Mouse (Mus musculus) ES-Bruce4 (cell line): Measurements from ENCODE around the gene Arhgap18.

Source experiments
- CTCF ChIP-seq: IDR thresholded peaks from one replicate; pipeline ENCODE4 v1.8.1; 2011; ENCODE audit warnings: low read depth, low read length
- POLR2A ChIP-seq: IDR thresholded peaks from one replicate; pipeline ENCODE4 v1.8.1; 2011; ENCODE audit warnings: low read length; ENCODE audit not compliant: insufficient read depth

- no peak for TF ChIP-seq CTCF
- TF ChIP-seq POLR2A = no peak
Measured at GRCm38 (mm10) chr10:26958513-26958912, 205.3 kb downstream of the Arhgap18 start.
